ENCODE assay signal across 11 mouse cellular contexts in the genomic region with DNA sequence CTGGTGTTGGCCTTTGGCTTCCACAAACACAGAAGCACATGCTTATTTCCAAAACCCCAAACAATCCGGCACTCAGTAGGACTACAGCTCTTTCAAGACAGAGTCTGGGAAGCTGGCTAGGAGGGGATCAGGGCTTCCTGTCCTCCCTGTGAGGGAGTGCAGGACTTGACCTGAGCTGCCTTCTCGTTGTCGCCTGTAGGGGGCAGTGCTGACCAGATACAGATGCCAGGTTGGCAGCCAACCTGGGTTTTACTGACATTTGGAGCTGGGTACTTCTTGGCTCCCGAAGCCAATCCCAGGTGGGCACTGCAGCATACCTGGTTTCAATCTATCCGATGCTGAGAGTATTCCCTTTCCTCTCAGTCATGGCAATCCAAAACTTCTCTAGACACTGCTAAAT. TPM values are rescaled to one million over a fixed set of nuclear protein-coding genes. Genes with fewer than 3 reads are reported as not detected.
DNase-seq lines count a peak whose midpoint lies in the region; ATAC-seq and TF ChIP-seq lines count a peak whose summit lies in the region.
"Had no signal": no experiment of that assay in that cellular context is flagged by ENCODE, and none has a peak within 500 bp of the region (broad histone marks: within the 10 kb centered on the region; RNA-seq: fewer than 3 reads in every experiment).

No protein-coding gene starts in this region.

- H3K4me2 ChIP-seq in kidney, embryonic 14.5 days (replicated peaks; ENCODE audit: low read depth, low read length): no peak overlapping the region
- H3K4me2 ChIP-seq in forebrain, embryonic 12.5 days: no peak overlapping the region

- TF ChIP-seq EP300 in MEL (IDR thresholded peaks at IDR 0.05; ENCODE audit: low read depth in 1 of 2, low read length in 2 of 2): no peak

- H3K4me1 ChIP-seq in kidney, adult 2 months (ENCODE audit: control insufficient read depth, insufficient read depth, low read length): no peaks in the 10 kb centered on the region
- H3K4me1 ChIP-seq in kidney, embryonic 14.5 days (ENCODE audit: control insufficient read depth, insufficient read depth, low read length): no peaks in the 10 kb centered on the region
- no peaks in the 10 kb centered on the region for H3K4me1 ChIP-seq in MEL (ENCODE audit: control insufficient read depth in 1 of 2, insufficient read depth in 2 of 2, low read length in 2 of 2)
- no peaks in the 10 kb centered on the region for H3K4me1 ChIP-seq in forebrain, embryonic 12.5 days

- 43% methylated on average over 5 of the region's 5 CpGs for WGBS in kidney, adult 2 months
- 44% methylated on average over 5 of the region's 5 CpGs for WGBS in kidney, embryonic 14.5 days
- WGBS in forebrain, embryonic 12.5 days: 52% methylated on average over 5 of the region's 5 CpGs

- peak; percentile 14 for TF ChIP-seq RAD21 in MEL (IDR thresholded peaks at IDR 0.05; ENCODE audit: low read depth, low read length)

- H3K36me3 ChIP-seq in kidney, adult 2 months (ENCODE audit: control insufficient read depth, insufficient read depth, low read length): no peaks in the 10 kb centered on the region
- H3K36me3 ChIP-seq in kidney, embryonic 14.5 days (ENCODE audit: control insufficient read depth, insufficient read depth, low read length): no peaks in the 10 kb centered on the region
- no peaks in the 10 kb centered on the region for H3K36me3 ChIP-seq in MEL (ENCODE audit: control insufficient read depth in 1 of 2, insufficient read depth in 2 of 2, low read length in 2 of 2)
- no peaks in the 10 kb centered on the region for H3K36me3 ChIP-seq in forebrain, embryonic 12.5 days (replicated peaks)

- H3K27ac ChIP-seq in kidney, adult 2 months (ENCODE audit: insufficient read depth, low read depth, low read length): no peak overlapping the region
- H3K27ac ChIP-seq in kidney, embryonic 14.5 days (ENCODE audit: low read depth, low read length): no peak overlapping the region
- no peak overlapping the region for H3K27ac ChIP-seq in MEL (ENCODE audit: control insufficient read depth, low read depth, low read length)
- no peak overlapping the region for H3K27ac ChIP-seq in forebrain, embryonic 12.5 days

- no peak overlapping the region for H3K4me3 ChIP-seq in kidney, adult 2 months (ENCODE audit: insufficient read depth, low read depth, low read length)
- H3K4me3 ChIP-seq in kidney, embryonic 14.5 days (ENCODE audit: low read length): no peak overlapping the region
- H3K4me3 ChIP-seq in MEL (ENCODE audit: control insufficient read depth in 1 of 2, insufficient read depth in 1 of 2, low read depth in 2 of 2, low read length in 2 of 2): no peak overlapping the region
- no peak overlapping the region for H3K4me3 ChIP-seq in forebrain, embryonic 12.5 days (replicated peaks)

- no peak overlapping the region for H3K9ac ChIP-seq in kidney, embryonic 14.5 days (ENCODE audit: low read depth, low read length)
- no peak overlapping the region for H3K9ac ChIP-seq in MEL (ENCODE audit: control insufficient read depth, low read depth, low read length, poor library complexity, severe bottlenecking)
- H3K9ac ChIP-seq in forebrain, embryonic 12.5 days: no peak overlapping the region

- H3K9me3 ChIP-seq in kidney, embryonic 14.5 days (ENCODE audit: control insufficient read depth, low read length): no peaks in the 10 kb centered on the region
- H3K9me3 ChIP-seq in MEL (replicated peaks; ENCODE audit: insufficient read depth, low read length): no peaks in the 10 kb centered on the region
- H3K9me3 ChIP-seq in forebrain, embryonic 12.5 days: 0 out of 2 replicates have a peak, but pooled peaks cover 4% of the 10 kb centered on the region

- no peak for ATAC-seq in kidney, embryonic 14.5 days (ENCODE audit: low FRiP score, low TSS enrichment)
- ATAC-seq in monocyte, adult 5-6 weeks (replicated peaks; ENCODE audit: insufficient number of reproducible peaks, low FRiP score, low TSS enrichment, poor library complexity, severe bottlenecking): 0 out of 2 replicates have a peak, but pooled peaks have one; percentile 59
- ATAC-seq in forebrain, embryonic 12.5 days (ENCODE audit: low FRiP score): no peak

- no peaks in the 10 kb centered on the region for H3K27me3 ChIP-seq in kidney, adult 2 months (replicated peaks; ENCODE audit: control insufficient read depth, insufficient read depth, low read length)
- no peaks in the 10 kb centered on the region for H3K27me3 ChIP-seq in kidney, embryonic 14.5 days (ENCODE audit: control insufficient read depth, insufficient read depth, low read length)
- H3K27me3 ChIP-seq in MEL (ENCODE audit: control insufficient read depth in 1 of 2, insufficient read depth in 2 of 2, low read length in 2 of 2): no peaks in the 10 kb centered on the region
- no peaks in the 10 kb centered on the region for H3K27me3 ChIP-seq in forebrain, embryonic 12.5 days

- intact Hi-C loops in left cerebral cortex, postnatal 4 days (cut with DNase I): no loop called here

- H3K79me2 ChIP-seq in MEL (ENCODE audit: control insufficient read depth, insufficient read depth, low read length, poor library complexity): no peaks in the 10 kb centered on the region

- peak; percentile 64 for DNase-seq in kidney, adult 2 months
- peak; percentile 24 for DNase-seq in MEL (ENCODE audit: low read depth, low spot score)
- DNase-seq in cerebellum, postnatal 14 days: peak; percentile 29 to 62
- DNase-seq in retina, embryonic 14.5 days (ENCODE audit: low spot score): no peak
- DNase-seq in left cerebral cortex, postnatal 4 days: no peak

- no peak for TF ChIP-seq POLR2A in kidney, adult 2 months (IDR thresholded peaks at IDR 0.05; ENCODE audit: low read depth, low read length)
- TF ChIP-seq POLR2A in MEL (IDR thresholded peaks at IDR 0.05; ENCODE audit: control insufficient read depth in 1 of 2, insufficient read depth in 1 of 2, low read depth in 1 of 2, low read length in 2 of 2, poor library complexity in 1 of 2): no peak

- TF ChIP-seq CTCF in kidney, adult 2 months (conservative IDR thresholded peaks at IDR 0.05; ENCODE audit: insufficient read depth, insufficient read length, low read depth, low read length): peak; percentile 88
- peak; percentile 49 to 67 (median 64) for TF ChIP-seq CTCF in MEL (IDR thresholded peaks at IDR 0.05 in 2 of 3, conservative IDR thresholded peaks at IDR 0.05 in 1 of 3; ENCODE audit: control insufficient read depth in 1 of 3, insufficient read depth in 1 of 3, low read depth in 2 of 3, low read length in 3 of 3, poor library complexity in 1 of 3, severe bottlenecking in 1 of 3)

TF ChIP-seq in MEL, 35 proteins besides CTCF, POLR2A, EP300 and RAD21:
- TF ChIP-seq GATA1 (IDR thresholded peaks at IDR 0.05; ENCODE audit: low read depth, low read length) (no peak), SMC3 (IDR thresholded peaks at IDR 0.05; ENCODE audit: low read depth, low read length) (0 out of 2 replicates have a peak, but pooled peaks have one; percentile 7)

RNA-seq across cellular contexts. Expression of a gene that starts 8.9 kb away (rescaled TPM):
- polyA plus RNA-seq in kidney, adult 2 months (2012; rRNA removed): not detected in 2 replicates
- polyA plus RNA-seq in kidney, embryonic 14.5 days (2014; fragmentation: Nextera tagmentation; extraction: Ambion mirVana): not detected in 2 replicates
- total RNA-seq in MEL (2012; rRNA removed): not detected in 2 replicates
- polyA plus RNA-seq in MEL (2012; ENCODE audit: insufficient read depth in 1 of 2, insufficient read length in 2 of 2, low read depth in 1 of 2, low replicate concordance in 2 of 2, missing spikeins in 1 of 2): not detected
- total RNA-seq in monocyte, adult 5-6 weeks (2017): not detected in 3 replicates
- polyA plus RNA-seq in forebrain, embryonic 12.5 days (2016; fragmentation: Nextera tagmentation; extraction: Ambion mirVana): not detected in 2 replicates
- total RNA-seq in left cerebral cortex, postnatal 4 days (2021): not detected
- total RNA-seq: neutrophil, adult 5-6 weeks had no signal
- polyA plus RNA-seq: cortical plate, adult 2 months; large intestine, adult 2 months had no signal

RNA-seq across cellular contexts. Expression of a gene that starts 16.3 kb away (rescaled TPM):
- polyA plus RNA-seq in kidney, adult 2 months (2012; rRNA removed): not detected in 2 replicates
- not detected in 2 replicates for polyA plus RNA-seq in kidney, embryonic 14.5 days (2014; fragmentation: Nextera tagmentation; extraction: Ambion mirVana)
- total RNA-seq in MEL (2012; rRNA removed): not detected in 2 replicates
- not detected for polyA plus RNA-seq in MEL (2012; ENCODE audit: insufficient read depth in 1 of 2, insufficient read length in 2 of 2, low read depth in 1 of 2, low replicate concordance in 2 of 2, missing spikeins in 1 of 2)
- not detected in 3 replicates for total RNA-seq in monocyte, adult 5-6 weeks (2017)
- not detected in 2 replicates for polyA plus RNA-seq in forebrain, embryonic 12.5 days (2016; fragmentation: Nextera tagmentation; extraction: Ambion mirVana)
- total RNA-seq in left cerebral cortex, postnatal 4 days (2021): not detected
- total RNA-seq: neutrophil, adult 5-6 weeks had no signal
- polyA plus RNA-seq: cortical plate, adult 2 months had no signal

RNA-seq across cellular contexts. Expression of a gene that starts 39.4 kb away (rescaled TPM):
- not detected in 2 replicates for polyA plus RNA-seq in kidney, adult 2 months (2012; rRNA removed)
- polyA plus RNA-seq in kidney, embryonic 14.5 days (2014; fragmentation: Nextera tagmentation; extraction: Ambion mirVana): not detected in 2 replicates
- total RNA-seq in MEL (2012; rRNA removed): not detected in 2 replicates
- polyA plus RNA-seq in MEL (2012; ENCODE audit: insufficient read depth in 1 of 2, insufficient read length in 2 of 2, low read depth in 1 of 2, low replicate concordance in 2 of 2, missing spikeins in 1 of 2): under 1 TPM in 1 of 2 experiments, not detected in 1; 0.14 TPM
- total RNA-seq in monocyte, adult 5-6 weeks (2017): not detected in 3 replicates
- polyA plus RNA-seq in forebrain, embryonic 12.5 days (2016; fragmentation: Nextera tagmentation; extraction: Ambion mirVana): not detected in 2 replicates
- not detected for total RNA-seq in left cerebral cortex, postnatal 4 days (2021)
- total RNA-seq: neutrophil, adult 5-6 weeks had no signal
- polyA plus RNA-seq: cortical plate, adult 2 months had no signal

RNA-seq across cellular contexts. Expression of a gene that starts 41.1 kb away (rescaled TPM):
- polyA plus RNA-seq in kidney, adult 2 months (2012; rRNA removed): 47.1 and 65.2 TPM in 2 replicates
- polyA plus RNA-seq in kidney, embryonic 14.5 days (2014; fragmentation: Nextera tagmentation; extraction: Ambion mirVana): 59.7 and 70.8 TPM in 2 replicates
- 16.2 and 18.2 TPM in 2 replicates for total RNA-seq in MEL (2012; rRNA removed)
- polyA plus RNA-seq in MEL (2012; ENCODE audit: insufficient read depth in 1 of 2, insufficient read length in 2 of 2, low read depth in 1 of 2, low replicate concordance in 2 of 2, missing spikeins in 1 of 2): 10 to 100 TPM in 1 of 2 experiments, not detected in 1; 24.2 TPM
- 12.1 to 33.4 TPM (median 16.7 TPM) in 3 replicates for total RNA-seq in monocyte, adult 5-6 weeks (2017)
- polyA plus RNA-seq in forebrain, embryonic 12.5 days (2016; fragmentation: Nextera tagmentation; extraction: Ambion mirVana): 75.1 and 81.3 TPM in 2 replicates
- 10 to 100 TPM; 66.3 to 68.0 TPM for total RNA-seq in left cerebral cortex, postnatal 4 days (2021)

RNA-seq across cellular contexts. Expression of a gene that starts 57.3 kb away (rescaled TPM):
- 54.2 and 66.1 TPM in 2 replicates for polyA plus RNA-seq in kidney, adult 2 months (2012; rRNA removed)
- polyA plus RNA-seq in kidney, embryonic 14.5 days (2014; fragmentation: Nextera tagmentation; extraction: Ambion mirVana): 15.3 and 20.9 TPM in 2 replicates
- 19.3 and 22.7 TPM in 2 replicates for total RNA-seq in MEL (2012; rRNA removed)
- polyA plus RNA-seq in MEL (2012; ENCODE audit: insufficient read depth in 1 of 2, insufficient read length in 2 of 2, low read depth in 1 of 2, low replicate concordance in 2 of 2, missing spikeins in 1 of 2): 10 to 100 TPM in 1 of 2 experiments, not detected in 1; 28.8 TPM
- total RNA-seq in monocyte, adult 5-6 weeks (2017): 33.9 to 36.8 TPM (median 34.7 TPM) in 3 replicates
- polyA plus RNA-seq in forebrain, embryonic 12.5 days (2016; fragmentation: Nextera tagmentation; extraction: Ambion mirVana): 27.8 and 30.9 TPM in 2 replicates
- 10 to 100 TPM; 35.1 to 36.1 TPM for total RNA-seq in left cerebral cortex, postnatal 4 days (2021)

Comparison
In these comparisons a context has a peak if more than half of its experiments do, and no peak if none do; other contexts are left out.
1. DNase-seq: peak in kidney, adult 2 months (single experiment), MEL (single experiment) and cerebellum, postnatal 14 days (2 of 2); none in retina, embryonic 14.5 days (single experiment) and left cerebral cortex, postnatal 4 days (single experiment).